Mouse (Mus musculus) WW6 (cell line): ENCODE results near the gene Mlana.

Source experiments
- DNase-seq: peaks from one replicate; pipeline ENCODE4 v3.0.0-alpha.2; 2013; ENCODE audit warnings: low read depth, low spot score

Mlana gene

GRCm38 (mm10) chr19:29750994-29751393 lies 53.4 kb downstream of the Mlana start:
- no peak for DNase-seq

GRCm38 (mm10) chr19:29753939-29754338 lies 56.3 kb downstream of the Mlana start:
- DNase-seq: no peak
